Mouse (Mus musculus): ENCODE data around the gene Tnks2. TPM values are rescaled to one million over a fixed set of nuclear protein-coding genes. Genes with fewer than 3 reads are reported as not detected.
"Not testable (repeated sequence)": the region's sequence is repeated elsewhere in the genome, so short reads cannot be mapped to it uniquely, and the experiment has no call there.

Gene Tnks2
- polyA plus RNA-seq, 1 experiment = 46.0 TPM

- DNase-seq = no peak
- Histone ChIP-seq H3K4me1 (replicated peaks; ENCODE audit: control insufficient read depth, insufficient read depth, low read length) (no peaks in the 10 kb centered on the region), H3K27ac (ENCODE audit: control insufficient read depth, insufficient read depth, low read length) (no peak overlapping the region), H3K27me3 (ENCODE audit: control insufficient read depth, insufficient read depth, low read length) (no peaks in the 10 kb centered on the region), H3K4me3 (ENCODE audit: control insufficient read depth, insufficient read depth, low read length) (no peak overlapping the region), H3K36me3 (ENCODE audit: control insufficient read depth, insufficient read depth, low read length) (peaks cover 67% of the 10 kb centered on the region)
- WGBS = 96% methylated on average over 8 of the region's 8 CpGs
- TF ChIP-seq POLR2A (IDR thresholded peaks at IDR 0.05; ENCODE audit: control insufficient read depth, extremely low read depth, insufficient read depth, low read length, poor library complexity) = no peak
- no peak for TF ChIP-seq CTCF (IDR thresholded peaks at IDR 0.05; ENCODE audit: borderline replicate concordance, control insufficient read depth, extremely low read depth, insufficient read depth, low read length, poor library complexity)
Measured at GRCm38 (mm10) chr19:36867416-36867815, 33.4 kb downstream of the Tnks2 start.

GRCm38 (mm10) chr19:36868675-36869074 is 34.6 kb downstream of the Tnks2 start:
- H3K27me3 ChIP-seq (ENCODE audit: control insufficient read depth, insufficient read depth, low read length); H3K27ac ChIP-seq (ENCODE audit: control insufficient read depth, insufficient read depth, low read length); H3K4me3 ChIP-seq (ENCODE audit: control insufficient read depth, insufficient read depth, low read length); H3K4me1 ChIP-seq (replicated peaks; ENCODE audit: control insufficient read depth, insufficient read depth, low read length); DNase-seq: not testable (repeated sequence)
- H3K36me3 ChIP-seq (ENCODE audit: control insufficient read depth, insufficient read depth, low read length) = peaks cover 70% of the 10 kb centered on the region
- WGBS = 90% methylated on average over 3 of the region's 3 CpGs

GRCm38 (mm10) chr19:36874651-36875050 is 40.6 kb downstream of the Tnks2 start:
- WGBS = 98% methylated on average over 2 of the region's 2 CpGs
- H3K4me3 ChIP-seq (ENCODE audit: control insufficient read depth, insufficient read depth, low read length) = no peak overlapping the region
- DNase-seq = no peak
- TF ChIP-seq CTCF (IDR thresholded peaks at IDR 0.05; ENCODE audit: borderline replicate concordance, control insufficient read depth, extremely low read depth, insufficient read depth, low read length, poor library complexity) (no peak), POLR2A (IDR thresholded peaks at IDR 0.05; ENCODE audit: control insufficient read depth, extremely low read depth, insufficient read depth, low read length, poor library complexity) (no peak)
- H3K4me1 ChIP-seq (replicated peaks; ENCODE audit: control insufficient read depth, insufficient read depth, low read length) = no peaks in the 10 kb centered on the region
- H3K36me3 ChIP-seq (ENCODE audit: control insufficient read depth, insufficient read depth, low read length) = peaks cover 79% of the 10 kb centered on the region
- H3K27ac ChIP-seq (ENCODE audit: control insufficient read depth, insufficient read depth, low read length) = no peak overlapping the region
- no peaks in the 10 kb centered on the region for H3K27me3 ChIP-seq (ENCODE audit: control insufficient read depth, insufficient read depth, low read length)

GRCm38 (mm10) chr19:36877329-36877728 is 43.3 kb downstream of the Tnks2 start:
- no peak for TF ChIP-seq POLR2A (IDR thresholded peaks at IDR 0.05; ENCODE audit: control insufficient read depth, extremely low read depth, insufficient read depth, low read length, poor library complexity)
- no peak for TF ChIP-seq CTCF (IDR thresholded peaks at IDR 0.05; ENCODE audit: borderline replicate concordance, control insufficient read depth, extremely low read depth, insufficient read depth, low read length, poor library complexity)
- DNase-seq = no peak
- no peaks in the 10 kb centered on the region for H3K27me3 ChIP-seq (ENCODE audit: control insufficient read depth, insufficient read depth, low read length)
- peaks cover 88% of the 10 kb centered on the region for H3K36me3 ChIP-seq (ENCODE audit: control insufficient read depth, insufficient read depth, low read length)
- no peak overlapping the region for H3K4me3 ChIP-seq (ENCODE audit: control insufficient read depth, insufficient read depth, low read length)
- no peak overlapping the region for H3K27ac ChIP-seq (ENCODE audit: control insufficient read depth, insufficient read depth, low read length)
- no peaks in the 10 kb centered on the region for H3K4me1 ChIP-seq (replicated peaks; ENCODE audit: control insufficient read depth, insufficient read depth, low read length)

DNA sequence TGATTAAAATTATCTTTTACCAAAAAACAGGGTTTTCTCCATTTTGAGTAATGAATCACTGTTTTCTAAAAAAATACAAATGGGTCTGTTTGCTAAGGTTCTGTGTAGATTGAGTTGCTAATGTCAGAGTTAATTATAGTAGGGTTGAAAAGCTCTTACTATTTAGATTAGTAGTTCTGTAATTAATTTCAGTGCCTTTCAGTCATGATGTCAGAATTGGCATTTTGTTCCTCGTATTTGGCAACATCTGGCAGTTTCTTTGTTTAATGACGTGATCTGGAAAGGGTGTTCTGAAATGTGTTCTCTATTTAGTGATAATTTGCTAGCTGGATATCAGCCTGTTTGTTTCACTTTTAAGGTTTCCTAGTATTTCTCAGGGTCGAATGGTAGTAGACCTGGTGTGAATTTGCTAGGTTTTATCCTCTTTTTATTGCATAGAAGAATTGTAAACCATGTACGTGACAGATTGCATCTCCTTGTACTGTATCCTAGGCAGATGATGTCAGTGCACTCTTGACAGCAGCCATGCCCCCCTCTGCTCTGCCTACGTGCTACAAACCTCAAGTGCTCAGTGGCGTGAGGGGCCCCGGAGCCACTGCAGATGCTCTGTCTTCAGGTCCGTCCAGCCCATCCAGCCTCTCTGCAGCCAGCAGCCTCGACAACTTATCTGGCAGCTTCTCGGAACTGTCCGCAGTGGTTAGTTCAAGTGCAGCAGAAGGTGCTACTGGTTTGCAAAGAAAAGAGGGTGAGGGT is 44.9 kb downstream of the Tnks2 start:
- Histone ChIP-seq H3K4me3 (ENCODE audit: control insufficient read depth, insufficient read depth, low read length) (no peak overlapping the region), H3K27ac (ENCODE audit: control insufficient read depth, insufficient read depth, low read length) (no peak overlapping the region), H3K27me3 (ENCODE audit: control insufficient read depth, insufficient read depth, low read length) (no peaks in the 10 kb centered on the region), H3K4me1 (replicated peaks; ENCODE audit: control insufficient read depth, insufficient read depth, low read length) (no peaks in the 10 kb centered on the region), H3K36me3 (ENCODE audit: control insufficient read depth, insufficient read depth, low read length) (peaks cover 88% of the 10 kb centered on the region)
- DNase-seq = no peak
- WGBS = 96% methylated on average over 11 of the region's 11 CpGs
- TF ChIP-seq CTCF (IDR thresholded peaks at IDR 0.05; ENCODE audit: borderline replicate concordance, control insufficient read depth, extremely low read depth, insufficient read depth, low read length, poor library complexity) (no peak), POLR2A (IDR thresholded peaks at IDR 0.05; ENCODE audit: control insufficient read depth, extremely low read depth, insufficient read depth, low read length, poor library complexity) (no peak)

GRCm38 (mm10) chr19:36883119-36883518 is 49.1 kb downstream of the Tnks2 start:
- DNase-seq = peak; percentile 31
- H3K27ac ChIP-seq (ENCODE audit: control insufficient read depth, insufficient read depth, low read length) = no peak overlapping the region
- no peaks in the 10 kb centered on the region for H3K27me3 ChIP-seq (ENCODE audit: control insufficient read depth, insufficient read depth, low read length)
- H3K4me3 ChIP-seq (ENCODE audit: control insufficient read depth, insufficient read depth, low read length) = no peak overlapping the region
- H3K4me1 ChIP-seq (replicated peaks; ENCODE audit: control insufficient read depth, insufficient read depth, low read length) = no peaks in the 10 kb centered on the region
- 94% methylated on average over 6 of the region's 6 CpGs for WGBS
- H3K36me3 ChIP-seq (ENCODE audit: control insufficient read depth, insufficient read depth, low read length) = peaks cover 92% of the 10 kb centered on the region
- TF ChIP-seq CTCF (IDR thresholded peaks at IDR 0.05; ENCODE audit: borderline replicate concordance, control insufficient read depth, extremely low read depth, insufficient read depth, low read length, poor library complexity) = no peak
- TF ChIP-seq POLR2A (IDR thresholded peaks at IDR 0.05; ENCODE audit: control insufficient read depth, extremely low read depth, insufficient read depth, low read length, poor library complexity) = no peak

GRCm38 (mm10) chr19:36886316-36886715 is 52.3 kb downstream of the Tnks2 start:
- DNase-seq = no peak
- Histone ChIP-seq H3K27me3 (ENCODE audit: control insufficient read depth, insufficient read depth, low read length) (no peaks in the 10 kb centered on the region), H3K4me1 (replicated peaks; ENCODE audit: control insufficient read depth, insufficient read depth, low read length) (no peaks in the 10 kb centered on the region), H3K36me3 (ENCODE audit: control insufficient read depth, insufficient read depth, low read length) (peaks cover 99% of the 10 kb centered on the region), H3K27ac (ENCODE audit: control insufficient read depth, insufficient read depth, low read length) (no peak overlapping the region), H3K4me3 (ENCODE audit: control insufficient read depth, insufficient read depth, low read length) (no peak overlapping the region)
- TF ChIP-seq CTCF (IDR thresholded peaks at IDR 0.05; ENCODE audit: borderline replicate concordance, control insufficient read depth, extremely low read depth, insufficient read depth, low read length, poor library complexity) = no peak
- WGBS = 95% methylated on average over 2 of the region's 2 CpGs

Measured in thymus, adult 2 months (tissue).